Mouse (Mus musculus): ENCODE data around the gene Spaca5. TPM values are rescaled to one million over a fixed set of nuclear protein-coding genes. Genes with fewer than 3 reads are reported as not detected.

Spaca5 gene
- polyA plus RNA-seq (2021; fragmentation: Nextera tagmentation) = not detected in 2 replicates
- long read RNA-seq, experiment 1 = 0 reads
- long read RNA-seq, experiment 2 = 0 reads

DNA sequence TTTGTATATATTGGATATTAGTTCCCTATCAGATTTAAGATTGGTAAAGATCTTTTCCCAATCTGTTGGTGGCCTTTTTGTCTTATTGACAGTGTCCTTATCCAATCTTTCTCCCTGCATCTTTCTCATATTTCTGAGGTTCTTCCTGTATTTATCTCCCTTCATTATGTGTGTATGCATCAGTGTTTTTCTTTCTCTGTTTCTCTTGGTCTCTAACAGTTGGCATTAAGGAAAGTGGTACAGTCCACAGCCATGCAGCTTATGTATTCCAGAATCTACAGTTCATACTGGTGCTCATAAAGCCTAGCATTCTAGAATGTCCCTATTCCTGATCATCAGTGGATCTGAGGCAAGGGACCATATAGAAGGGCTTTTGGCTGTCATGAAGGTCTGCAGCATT is at the start of gene Spaca5:
TSS of gene Spaca5 (plus strand) at position 301 of the 400 bp plus-strand sequence.

GRCm38 (mm10) chrX:21061866-21062543 is 6.2 kb upstream of the Spaca5 start, which contains the start of gene Zfp182:
TSS of gene Zfp182 (minus strand) at chrX:21062316.

DNA sequence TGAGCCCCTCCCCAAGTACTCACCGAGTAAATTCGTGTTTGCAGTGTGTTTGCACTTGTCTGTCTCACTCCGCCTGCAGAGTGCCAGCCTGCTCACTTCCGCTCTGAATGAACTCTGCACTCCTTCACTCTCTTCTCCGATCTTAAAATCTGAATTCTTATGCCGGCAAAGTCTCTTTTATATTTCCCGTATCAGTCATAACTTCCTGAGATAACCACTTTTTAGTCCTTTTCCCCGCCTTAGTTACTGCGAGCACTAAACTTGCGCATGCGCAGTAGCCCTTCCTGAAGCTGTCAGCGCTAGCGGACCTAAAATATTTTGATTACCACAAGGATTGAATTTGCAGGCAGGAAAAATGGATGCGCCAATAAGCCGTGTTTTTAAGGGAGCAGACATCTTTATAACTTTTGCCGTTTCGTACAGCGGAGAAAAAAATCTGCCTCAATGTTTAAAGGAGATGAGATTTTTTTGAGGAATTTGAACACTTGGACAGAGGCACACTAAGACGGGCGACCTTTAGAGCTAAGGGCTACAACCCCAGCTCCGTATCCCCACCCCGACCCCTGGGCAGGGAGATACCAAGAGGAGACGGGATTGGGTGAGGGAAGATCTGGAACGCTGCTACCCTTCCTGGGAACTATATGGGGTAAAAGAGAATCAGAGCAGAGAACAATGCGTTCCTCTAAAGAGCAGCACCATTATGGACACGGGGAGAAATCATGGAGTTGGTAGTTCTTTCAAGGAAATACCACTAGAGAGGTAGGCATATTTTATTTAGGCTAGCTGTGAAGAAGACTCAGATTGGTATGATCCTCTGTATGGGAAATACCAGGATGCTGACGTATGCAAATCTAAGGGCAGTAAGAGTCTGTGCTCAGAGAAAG is 21.0 kb downstream of the Spaca5 start, which contains the start of gene Zfp300:
TSS of gene Zfp300 (minus strand) at position 545 of the 884 bp plus-strand sequence.

DNA sequence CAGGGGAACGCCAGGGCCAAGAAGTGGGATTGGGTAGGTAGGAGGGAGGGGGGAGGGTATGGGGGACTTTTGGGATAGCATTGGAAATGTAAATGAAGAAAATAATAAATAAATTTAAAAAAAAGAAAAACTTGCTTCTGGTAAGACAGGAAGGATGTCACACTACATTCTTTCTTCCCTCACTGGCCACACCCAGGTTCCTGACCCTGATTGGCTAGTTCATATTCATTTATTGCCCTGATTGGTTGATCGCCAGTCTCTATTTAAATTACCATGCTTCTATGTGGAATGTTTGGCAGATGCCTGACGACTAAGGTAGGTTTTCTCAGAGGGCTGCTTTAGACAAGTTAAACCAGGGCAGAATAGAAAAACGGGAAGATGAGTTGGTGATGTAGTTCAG is 47.3 kb downstream of the Spaca5 start, which contains the start of gene Ssxa1:
TSS of gene Ssxa1 (plus strand) at position 301 of the 400 bp plus-strand sequence.

Other genes starting within 250 kb of the Spaca5 start
- gene Timp1, start 198.2 kb upstream of the Spaca5 start, polyA plus RNA-seq (2021; fragmentation: Nextera tagmentation) = 0.57 and 0.84 TPM in 2 replicates
- 88.2 and 114 TPM in 2 replicates for gene Syn1, start 147.4 kb upstream of the Spaca5 start, polyA plus RNA-seq (2021; fragmentation: Nextera tagmentation)
- gene Cfp, start 136.9 kb upstream of the Spaca5 start, polyA plus RNA-seq (2021; fragmentation: Nextera tagmentation) = 0.43 and 0.48 TPM in 2 replicates
- gene Elk1, start 117.8 kb upstream of the Spaca5 start, polyA plus RNA-seq (2021; fragmentation: Nextera tagmentation) = 35.8 and 45.1 TPM in 2 replicates
- gene Uxt, start 106.4 kb upstream of the Spaca5 start, polyA plus RNA-seq (2021; fragmentation: Nextera tagmentation) = 16.8 and 20.0 TPM in 2 replicates
- gene Zfp182, start 6.1 kb upstream of the Spaca5 start, polyA plus RNA-seq (2021; fragmentation: Nextera tagmentation) = 2.5 and 3.3 TPM in 2 replicates
- gene Zfp300, start 21.1 kb downstream of the Spaca5 start, polyA plus RNA-seq (2021; fragmentation: Nextera tagmentation) = 0.87 and 1.3 TPM in 2 replicates
- not detected in 2 replicates for gene Ssxa1, start 47.4 kb downstream of the Spaca5 start, polyA plus RNA-seq (2021; fragmentation: Nextera tagmentation)
- not detected in 2 replicates for gene Gm21876, start 107.2 kb downstream of the Spaca5 start, polyA plus RNA-seq (2021; fragmentation: Nextera tagmentation)

All from layer of hippocampus, adult 6 months (tissue).